Mouse (Mus musculus): ENCODE measurements at regions not wholly inside any gene's neighbourhood (a gene's known extent, or its start where the extent isn't known, plus 50 kb on each side); places are given as distances from the start of the nearest gene placed in this dataset.

DNA sequence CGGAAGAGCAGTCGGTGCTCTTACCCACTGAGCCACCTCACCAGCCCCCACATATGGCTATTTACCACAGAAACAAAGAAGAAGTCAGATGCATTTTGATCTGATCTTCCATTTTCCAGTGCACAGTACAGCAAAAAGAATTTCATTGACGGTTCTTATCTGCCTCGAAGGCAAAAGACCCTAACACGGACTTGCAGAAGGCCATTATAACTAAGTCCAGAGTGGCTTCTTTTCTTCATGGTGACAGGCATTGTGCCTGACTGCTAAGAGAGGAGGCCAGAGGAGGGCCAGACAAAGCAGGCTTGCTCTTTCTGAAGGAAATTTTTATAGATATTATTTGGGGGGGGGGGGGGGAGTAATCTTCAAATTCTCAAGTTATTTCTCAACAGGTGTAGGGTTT, 350.0 kb upstream of the Atp11b start:
- Histone ChIP-seq H3K36me3 (ENCODE audit: control insufficient read depth, insufficient read depth, low read length) (no peaks in the 10 kb centered on the region), H3K27me3 (ENCODE audit: control insufficient read depth, insufficient read depth, low read length) (no peaks in the 10 kb centered on the region), H3K4me1 (replicated peaks; ENCODE audit: control insufficient read depth, insufficient read depth, low read length) (no peaks in the 10 kb centered on the region), H3K27ac (ENCODE audit: control insufficient read depth, insufficient read depth, low read length) (no peak overlapping the region), H3K4me3 (ENCODE audit: control insufficient read depth, insufficient read depth, low read length) (no peak overlapping the region)
- TF ChIP-seq POLR2A (IDR thresholded peaks at IDR 0.05; ENCODE audit: control insufficient read depth, extremely low read depth, insufficient read depth, low read length, poor library complexity) = no peak
- TF ChIP-seq CTCF (IDR thresholded peaks at IDR 0.05; ENCODE audit: borderline replicate concordance, control insufficient read depth, extremely low read depth, insufficient read depth, low read length, poor library complexity) = no peak
- no peak for DNase-seq
- WGBS = 96% methylated on average over 5 of the region's 5 CpGs

DNA sequence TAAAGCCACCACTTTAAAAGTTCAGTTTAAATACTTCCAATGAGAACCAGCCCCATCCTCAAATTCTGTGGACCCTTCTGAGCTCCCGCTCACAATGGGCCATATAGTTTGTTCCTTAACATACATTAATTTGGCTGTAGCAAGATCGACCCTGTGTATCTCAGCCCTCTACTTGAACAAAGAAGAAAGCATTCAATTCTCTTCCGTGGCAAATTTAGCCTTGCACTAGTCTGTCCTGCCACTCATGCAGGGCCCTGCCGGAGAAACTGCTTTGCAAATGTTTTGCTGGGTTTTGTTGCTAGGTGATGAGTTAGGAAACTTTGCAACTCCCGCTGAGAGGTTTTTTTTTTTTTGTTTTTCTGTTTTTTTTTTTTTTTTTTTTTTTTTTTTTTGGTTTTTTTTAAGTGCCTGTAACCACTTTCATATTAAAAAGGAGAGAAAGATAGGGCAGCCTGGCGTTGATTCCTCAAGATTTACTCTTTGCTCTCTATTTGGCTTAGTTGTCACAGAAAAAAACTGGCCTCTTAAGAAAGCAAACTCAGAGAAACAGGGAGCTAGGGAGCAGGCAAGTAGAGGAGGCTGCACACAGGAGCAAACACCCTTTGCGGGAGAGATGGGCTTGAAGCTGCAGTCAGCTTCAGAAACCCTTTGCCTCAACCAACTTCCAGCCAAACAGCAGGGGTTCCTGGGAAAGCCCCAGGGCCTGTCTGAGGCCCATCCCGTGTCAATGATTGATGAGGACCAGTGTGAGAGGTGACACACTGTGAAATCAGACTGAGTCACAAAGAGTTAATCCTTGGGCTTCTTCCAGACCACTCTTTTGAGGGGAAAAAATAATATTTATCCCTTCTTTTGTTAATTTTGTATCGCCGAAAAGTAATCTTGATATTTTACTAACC, 349.2 kb upstream of the Atp11b start:
- no peak for TF ChIP-seq CTCF (IDR thresholded peaks at IDR 0.05; ENCODE audit: borderline replicate concordance, control insufficient read depth, extremely low read depth, insufficient read depth, low read length, poor library complexity)
- no peak for TF ChIP-seq POLR2A (IDR thresholded peaks at IDR 0.05; ENCODE audit: control insufficient read depth, extremely low read depth, insufficient read depth, low read length, poor library complexity)
- WGBS = 50% methylated on average over 10 of the region's 10 CpGs
- H3K36me3 ChIP-seq (ENCODE audit: control insufficient read depth, insufficient read depth, low read length) = no peaks in the 10 kb centered on the region
- no peak overlapping the region for H3K4me3 ChIP-seq (ENCODE audit: control insufficient read depth, insufficient read depth, low read length)
- DNase-seq = no peak
- no peak overlapping the region for H3K27ac ChIP-seq (ENCODE audit: control insufficient read depth, insufficient read depth, low read length)
- no peaks in the 10 kb centered on the region for H3K4me1 ChIP-seq (replicated peaks; ENCODE audit: control insufficient read depth, insufficient read depth, low read length)
- H3K27me3 ChIP-seq (ENCODE audit: control insufficient read depth, insufficient read depth, low read length) = no peaks in the 10 kb centered on the region

DNA sequence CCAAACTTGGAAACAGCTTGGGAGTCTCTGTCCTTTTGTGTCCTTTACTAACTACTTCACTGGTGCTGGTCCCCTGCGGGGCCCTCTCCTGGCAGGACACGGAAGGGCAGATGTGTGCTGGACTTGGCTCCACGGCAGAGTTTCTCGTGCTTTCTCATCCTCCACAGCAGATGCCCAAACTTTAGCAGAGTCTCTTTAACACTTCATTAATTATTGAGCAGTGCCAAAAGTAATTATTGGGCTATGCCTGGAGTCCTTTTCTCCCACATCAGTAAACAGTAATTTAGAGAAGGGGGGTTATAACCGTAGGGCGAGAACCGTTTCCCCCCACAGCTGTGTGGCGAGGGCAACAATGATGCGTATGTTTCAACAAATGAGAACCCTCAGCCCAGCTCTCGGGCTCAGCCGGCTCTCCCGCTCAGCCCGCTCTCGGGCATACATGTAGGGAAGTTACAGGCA, 348.3 kb upstream of the Atp11b start:
- WGBS = 77% methylated on average over 14 of the region's 14 CpGs
- H3K4me3 ChIP-seq (ENCODE audit: control insufficient read depth, insufficient read depth, low read length) = no peak overlapping the region

DNA sequence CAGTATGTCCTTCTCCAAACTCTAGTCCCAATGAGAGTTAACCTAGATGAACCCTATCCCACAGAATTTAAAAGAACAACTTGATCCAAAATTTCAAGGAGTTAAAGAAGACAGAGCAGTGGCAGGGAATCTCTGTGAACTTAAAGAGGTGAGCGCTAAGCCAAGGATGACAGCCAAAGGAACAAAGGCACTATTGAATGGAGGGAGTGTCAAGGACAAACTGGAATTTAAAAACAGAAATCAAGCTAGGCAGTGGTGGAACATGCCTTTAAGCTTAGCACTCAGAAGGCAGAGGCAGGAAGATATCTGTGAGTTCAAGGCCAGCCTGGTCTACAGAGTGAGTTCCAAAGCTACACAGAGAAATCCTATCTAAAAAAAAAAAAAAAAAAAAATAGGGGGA, 316.2 kb upstream of the Atp11b start:
- no peak for DNase-seq
- 97% methylated on average over 1 of the region's 1 CpGs for WGBS

More for the DNA sequence above, 348.3 kb upstream of the Atp11b start:
- no peak overlapping the region for H3K27ac ChIP-seq (ENCODE audit: control insufficient read depth, insufficient read depth, low read length)
- TF ChIP-seq POLR2A (IDR thresholded peaks at IDR 0.05; ENCODE audit: control insufficient read depth, extremely low read depth, insufficient read depth, low read length, poor library complexity) (no peak), CTCF (IDR thresholded peaks at IDR 0.05; ENCODE audit: borderline replicate concordance, control insufficient read depth, extremely low read depth, insufficient read depth, low read length, poor library complexity) (no peak)
- no peak for DNase-seq
- H3K27me3 ChIP-seq (ENCODE audit: control insufficient read depth, insufficient read depth, low read length) = no peaks in the 10 kb centered on the region
- H3K4me1 ChIP-seq (replicated peaks; ENCODE audit: control insufficient read depth, insufficient read depth, low read length) = no peaks in the 10 kb centered on the region
- H3K36me3 ChIP-seq (ENCODE audit: control insufficient read depth, insufficient read depth, low read length) = no peaks in the 10 kb centered on the region

DNA sequence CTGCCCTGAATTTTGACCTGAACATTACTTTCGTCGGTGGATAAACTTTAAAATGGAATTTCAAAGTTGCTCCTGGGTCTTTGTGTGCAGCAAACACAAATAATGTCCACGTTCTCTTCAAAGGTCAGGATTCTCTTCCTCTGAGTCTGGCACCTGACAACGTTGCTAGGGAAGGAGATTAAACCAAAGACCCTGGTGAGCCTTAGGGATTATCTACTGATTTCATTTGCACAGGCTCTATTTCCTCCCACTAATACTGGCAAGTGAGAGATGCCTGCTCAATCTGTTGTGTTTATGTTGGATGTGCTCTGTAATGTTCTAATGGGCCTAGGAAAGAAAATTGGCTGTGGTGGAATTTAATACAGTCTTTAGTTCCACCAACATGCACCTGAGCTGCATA, 291.0 kb upstream of the Atp11b start:
- Histone ChIP-seq H3K4me1 (replicated peaks; ENCODE audit: control insufficient read depth, insufficient read depth, low read length) (no peaks in the 10 kb centered on the region), H3K36me3 (ENCODE audit: control insufficient read depth, insufficient read depth, low read length) (no peaks in the 10 kb centered on the region), H3K27ac (ENCODE audit: control insufficient read depth, insufficient read depth, low read length) (no peak overlapping the region), H3K27me3 (ENCODE audit: control insufficient read depth, insufficient read depth, low read length) (no peaks in the 10 kb centered on the region), H3K4me3 (ENCODE audit: control insufficient read depth, insufficient read depth, low read length) (no peak overlapping the region)
- TF ChIP-seq CTCF (IDR thresholded peaks at IDR 0.05; ENCODE audit: borderline replicate concordance, control insufficient read depth, extremely low read depth, insufficient read depth, low read length, poor library complexity) = no peak
- TF ChIP-seq POLR2A (IDR thresholded peaks at IDR 0.05; ENCODE audit: control insufficient read depth, extremely low read depth, insufficient read depth, low read length, poor library complexity) = no peak
- 64% methylated on average over 4 of the region's 4 CpGs for WGBS
- no peak for DNase-seq

More for the DNA sequence above, 316.2 kb upstream of the Atp11b start:
- Histone ChIP-seq H3K4me1 (replicated peaks; ENCODE audit: control insufficient read depth, insufficient read depth, low read length) (no peaks in the 10 kb centered on the region), H3K27ac (ENCODE audit: control insufficient read depth, insufficient read depth, low read length) (no peak overlapping the region), H3K36me3 (ENCODE audit: control insufficient read depth, insufficient read depth, low read length) (no peaks in the 10 kb centered on the region), H3K4me3 (ENCODE audit: control insufficient read depth, insufficient read depth, low read length) (no peak overlapping the region), H3K27me3 (ENCODE audit: control insufficient read depth, insufficient read depth, low read length) (no peaks in the 10 kb centered on the region)
- TF ChIP-seq POLR2A (IDR thresholded peaks at IDR 0.05; ENCODE audit: control insufficient read depth, extremely low read depth, insufficient read depth, low read length, poor library complexity) (no peak), CTCF (IDR thresholded peaks at IDR 0.05; ENCODE audit: borderline replicate concordance, control insufficient read depth, extremely low read depth, insufficient read depth, low read length, poor library complexity) (no peak)

DNA sequence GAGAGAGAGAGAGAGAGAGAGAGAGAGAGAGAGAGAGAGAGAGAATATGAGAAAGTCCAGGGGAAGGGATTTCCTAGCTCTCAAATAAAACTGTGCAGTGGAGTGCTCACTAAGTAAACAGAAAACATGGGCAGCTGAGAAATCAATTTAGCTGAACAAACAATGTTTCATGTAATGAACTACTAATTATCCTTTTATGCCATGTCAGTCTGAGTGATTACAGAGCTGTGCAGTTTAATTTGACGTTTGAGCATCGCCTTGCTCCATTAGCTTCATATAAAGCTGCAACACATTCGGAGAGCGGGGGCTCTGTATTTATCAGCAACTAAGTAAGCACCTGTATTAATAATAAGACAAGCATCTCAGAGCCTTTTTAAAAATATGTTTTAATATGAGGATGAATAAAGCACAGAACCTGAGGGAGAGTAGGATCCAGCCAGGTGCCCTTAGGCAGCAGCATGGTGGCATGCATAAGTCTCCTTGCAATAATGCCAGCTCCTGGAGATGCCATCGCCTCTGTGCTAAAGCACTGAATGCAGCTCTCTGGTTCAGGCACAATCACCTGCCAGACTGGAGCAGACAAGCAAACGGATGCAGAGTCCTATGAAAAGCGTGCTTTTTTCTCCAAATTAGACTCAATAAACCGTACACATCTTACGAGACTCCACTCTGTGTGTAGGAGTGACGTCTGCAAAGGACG, 289.5 kb upstream of the Atp11b start:
- no peak for DNase-seq
- H3K4me1 ChIP-seq (replicated peaks; ENCODE audit: control insufficient read depth, insufficient read depth, low read length) = no peaks in the 10 kb centered on the region
- H3K27ac ChIP-seq (ENCODE audit: control insufficient read depth, insufficient read depth, low read length) = no peak overlapping the region
- 91% methylated on average over 11 of the region's 11 CpGs for WGBS
- no peak for TF ChIP-seq POLR2A (IDR thresholded peaks at IDR 0.05; ENCODE audit: control insufficient read depth, extremely low read depth, insufficient read depth, low read length, poor library complexity)
- no peak for TF ChIP-seq CTCF (IDR thresholded peaks at IDR 0.05; ENCODE audit: borderline replicate concordance, control insufficient read depth, extremely low read depth, insufficient read depth, low read length, poor library complexity)
- H3K36me3 ChIP-seq (ENCODE audit: control insufficient read depth, insufficient read depth, low read length) = no peaks in the 10 kb centered on the region
- no peak overlapping the region for H3K4me3 ChIP-seq (ENCODE audit: control insufficient read depth, insufficient read depth, low read length)
- H3K27me3 ChIP-seq (ENCODE audit: control insufficient read depth, insufficient read depth, low read length) = no peaks in the 10 kb centered on the region
